13 mouse cellular contexts compared by ENCODE assay signal in the genomic region with DNA sequence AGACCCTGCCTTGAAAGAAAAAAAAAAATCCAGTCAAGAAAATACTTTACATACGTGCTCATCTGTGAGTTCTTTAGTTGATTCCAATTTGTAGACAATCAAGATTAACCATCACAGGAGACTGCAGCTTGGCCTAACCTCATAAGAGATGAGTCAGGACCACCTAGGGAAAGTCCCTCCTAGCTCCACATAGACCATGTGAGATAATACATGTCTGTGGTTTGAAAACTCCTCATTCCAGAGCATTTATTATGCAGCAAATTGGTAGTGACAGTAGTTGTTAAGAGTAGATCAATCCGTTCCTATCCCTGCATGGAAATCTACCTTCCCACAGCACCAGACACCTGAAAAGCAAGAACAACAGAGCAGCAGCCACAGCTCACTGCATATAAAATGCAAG.
"Had no signal": no experiment of that assay in that cellular context is flagged by ENCODE, and none has a peak within 500 bp of the region (broad histone marks: within the 10 kb centered on the region; RNA-seq: fewer than 3 reads in every experiment).

No protein-coding gene starts in this region.

- DNase-seq: gastrocnemius, postnatal 14 days; gastrocnemius, postnatal 36 days; heart, adult 18-20 months; heart, postnatal 10 days; heart, postnatal 4 days; kidney, adult 11 months; kidney, adult 2 months; kidney, adult 9 months; kidney, postnatal 14 days; kidney, postnatal 36 days; layer of hippocampus, adult 9-11 months; liver; liver, embryonic 13.5 days had no signal
